Mouse (Mus musculus): ENCODE results near the gene Banf2. TPM values are rescaled to one million over a fixed set of nuclear protein-coding genes. Genes with fewer than 3 reads are reported as not detected.

Banf2 gene
- total and polyA plus RNA-seq, 3 experiments, result not detected

- peaks cover 3 to 9% of the 10 kb centered on the region in 2 experiments; a peak in 3 of 4 replicates for H3K4me1 ChIP-seq (ENCODE audit: control insufficient read depth in 1 of 2, insufficient read depth in 2 of 2, low read length in 2 of 2)
- H3K27ac ChIP-seq (ENCODE audit: control insufficient read depth, low read depth, low read length), result no peak overlapping the region
- H3K27me3 ChIP-seq (ENCODE audit: control insufficient read depth in 1 of 2, insufficient read depth in 2 of 2, low read length in 2 of 2), result no peaks in the 10 kb centered on the region
- DNase-seq (ENCODE audit: low read depth, low spot score), result no peak
- no peaks in the 10 kb centered on the region for H3K9me3 ChIP-seq (replicated peaks; ENCODE audit: insufficient read depth, low read length)
- no peak overlapping the region for H3K9ac ChIP-seq (ENCODE audit: control insufficient read depth, low read depth, low read length, poor library complexity, severe bottlenecking)
- TF ChIP-seq GABPA (IDR thresholded peaks at IDR 0.05; ENCODE audit: low read depth, low read length) (no peak), HCFC1 (IDR thresholded peaks at IDR 0.05; ENCODE audit: low read depth, low read length) (no peak)
- H3K79me2 ChIP-seq (ENCODE audit: control insufficient read depth, insufficient read depth, low read length, poor library complexity), result peaks cover 64% of the 10 kb centered on the region
- peaks cover 3 to 8% of the 10 kb centered on the region in 2 experiments for H3K36me3 ChIP-seq (ENCODE audit: control insufficient read depth in 1 of 2, insufficient read depth in 2 of 2, low read length in 2 of 2)
- H3K4me3 ChIP-seq (ENCODE audit: control insufficient read depth in 1 of 2, insufficient read depth in 1 of 2, low read depth in 2 of 2, low read length in 2 of 2), result no peak overlapping the region
These were observed 25.6 kb upstream of the Banf2 start for GRCm38 (mm10) chr2:144007211-144007610.

GRCm38 (mm10) chr2:144009081-144009480, 23.8 kb upstream of the Banf2 start:
- peak; percentile 53 for DNase-seq (ENCODE audit: low read depth, low spot score)
- peak overlapping the region in 1 of 2 experiments; percentile 89; a peak in 3 of 4 replicates for H3K4me3 ChIP-seq (ENCODE audit: control insufficient read depth in 1 of 2, insufficient read depth in 1 of 2, low read depth in 2 of 2, low read length in 2 of 2)
- H3K36me3 ChIP-seq (ENCODE audit: control insufficient read depth in 1 of 2, insufficient read depth in 2 of 2, low read length in 2 of 2), result peaks cover 0 to 8% of the 10 kb centered on the region in 2 experiments
- peak overlapping the region; percentile 97 for H3K9ac ChIP-seq (ENCODE audit: control insufficient read depth, low read depth, low read length, poor library complexity, severe bottlenecking)
- H3K27me3 ChIP-seq (ENCODE audit: control insufficient read depth in 1 of 2, insufficient read depth in 2 of 2, low read length in 2 of 2), result no peaks in the 10 kb centered on the region; a peak in 1 of 4 replicates
- H3K4me1 ChIP-seq (ENCODE audit: control insufficient read depth in 1 of 2, insufficient read depth in 2 of 2, low read length in 2 of 2), result peaks cover 3 to 9% of the 10 kb centered on the region in 2 experiments; a peak in 3 of 4 replicates
- TF ChIP-seq GATA1 (IDR thresholded peaks at IDR 0.05; ENCODE audit: low read depth, low read length) (no peak), ETS1 (IDR thresholded peaks at IDR 0.05; ENCODE audit: low read depth, low read length) (no peak), TCF12 (IDR thresholded peaks at IDR 0.05; ENCODE audit: low read depth, low read length) (no peak), USF2 (IDR thresholded peaks at IDR 0.05; ENCODE audit: borderline replicate concordance in 1 of 2, insufficient read depth in 1 of 2, low read depth in 1 of 2, low read length in 2 of 2) (no peak), POLR2AphosphoS2 (IDR thresholded peaks at IDR 0.05; ENCODE audit: low read length) (no peak), ZKSCAN1 (IDR thresholded peaks at IDR 0.05; ENCODE audit: low read depth, low read length) (no peak), CHD2 (IDR thresholded peaks at IDR 0.05; ENCODE audit: low read length) (no peak), SMC3 (IDR thresholded peaks at IDR 0.05; ENCODE audit: low read depth, low read length) (no peak)
- peaks cover 55% of the 10 kb centered on the region for H3K79me2 ChIP-seq (ENCODE audit: control insufficient read depth, insufficient read depth, low read length, poor library complexity)
- peak overlapping the region; percentile 63 for H3K27ac ChIP-seq (ENCODE audit: control insufficient read depth, low read depth, low read length)
- H3K9me3 ChIP-seq (replicated peaks; ENCODE audit: insufficient read depth, low read length), result no peaks in the 10 kb centered on the region

- Histone ChIP-seq H3K27me3 (ENCODE audit: control insufficient read depth in 1 of 2, insufficient read depth in 2 of 2, low read length in 2 of 2) (no peaks in the 10 kb centered on the region; a peak in 1 of 4 replicates), H3K9ac (ENCODE audit: control insufficient read depth, low read depth, low read length, poor library complexity, severe bottlenecking) (peak overlapping the region; percentile 97), H3K36me3 (ENCODE audit: control insufficient read depth in 1 of 2, insufficient read depth in 2 of 2, low read length in 2 of 2) (peaks cover 0 to 8% of the 10 kb centered on the region in 2 experiments; a peak in 3 of 4 replicates), H3K4me1 (ENCODE audit: control insufficient read depth in 1 of 2, insufficient read depth in 2 of 2, low read length in 2 of 2) (peaks cover 3 to 9% of the 10 kb centered on the region in 2 experiments; a peak in 3 of 4 replicates), H3K79me2 (ENCODE audit: control insufficient read depth, insufficient read depth, low read length, poor library complexity) (peaks cover 52% of the 10 kb centered on the region), H3K9me3 (replicated peaks; ENCODE audit: insufficient read depth, low read length) (no peaks in the 10 kb centered on the region), H3K4me3 (ENCODE audit: control insufficient read depth in 1 of 2, insufficient read depth in 1 of 2, low read depth in 2 of 2, low read length in 2 of 2) (peak overlapping the region; percentile 89 to 95), H3K27ac (ENCODE audit: control insufficient read depth, low read depth, low read length) (peak overlapping the region; percentile 63)
- DNase-seq (ENCODE audit: low read depth, low spot score), result peak; percentile 74
- TF ChIP-seq UBTF (IDR thresholded peaks at IDR 0.05; ENCODE audit: borderline replicate concordance, insufficient read depth, low read depth, low read length) (no peak), TCF12 (IDR thresholded peaks at IDR 0.05; ENCODE audit: low read depth, low read length) (no peak), MAX (IDR thresholded peaks at IDR 0.05; ENCODE audit: low read length) (peak; percentile 70), GATA1 (IDR thresholded peaks at IDR 0.05; ENCODE audit: low read depth, low read length) (0 out of 2 replicates have a peak, but pooled peaks have one; percentile 44), MXI1 (IDR thresholded peaks at IDR 0.05; ENCODE audit: low read depth, low read length) (peak; percentile 93), EP300 (IDR thresholded peaks at IDR 0.05; ENCODE audit: low read depth in 1 of 2, low read length in 2 of 2) (peak in 1 of 2 experiments; percentile 32; a peak in 2 of 4 replicates), ZNF384 (IDR thresholded peaks at IDR 0.05; ENCODE audit: low read depth, low read length) (no peak), MYC (IDR thresholded peaks at IDR 0.05; ENCODE audit: low read depth, low read length) (peak; percentile 79), POLR2A (IDR thresholded peaks at IDR 0.05; ENCODE audit: control insufficient read depth in 1 of 2, insufficient read depth in 1 of 2, low read depth in 1 of 2, low read length in 2 of 2, poor library complexity in 1 of 2) (0 out of 4 replicates have a peak, but pooled peaks of 1 of the 2 experiments have one; percentile 11), CHD2 (IDR thresholded peaks at IDR 0.05; ENCODE audit: low read length) (no peak), MAZ (IDR thresholded peaks at IDR 0.05; ENCODE audit: low read depth, low read length) (0 out of 2 replicates have a peak, but pooled peaks have one; percentile 12), BHLHE40 (IDR thresholded peaks at IDR 0.05; ENCODE audit: borderline replicate concordance, low read depth, low read length) (peak; percentile 87; the same call in 1 of the 2 replicates), RCOR1 (IDR thresholded peaks at IDR 0.05; ENCODE audit: low read depth, low read length) (0 out of 2 replicates have a peak, but pooled peaks have one; percentile 43), ETS1 (IDR thresholded peaks at IDR 0.05; ENCODE audit: low read depth, low read length) (peak; percentile 49; the same call in 1 of the 2 replicates), TAL1 (IDR thresholded peaks at IDR 0.05; ENCODE audit: low read length) (no peak), SIN3A (IDR thresholded peaks at IDR 0.05; ENCODE audit: low read length) (peak; percentile 76), NELFE (IDR thresholded peaks at IDR 0.05; ENCODE audit: low read depth, low read length) (peak; percentile 23; the same call in 1 of the 2 replicates)
These were observed 23.1 kb upstream of the Banf2 start for GRCm38 (mm10) chr2:144009551-144010281.
